Mouse (Mus musculus) testis, adult 2 months (tissue): ENCODE results near the gene Slc24a2.

ENCODE experiments used
- CTCF ChIP-seq: fragments of 200-500 bp; IDR thresholded peaks from 2 replicates; pipeline ENCODE4 v1.5.1; 2012; ENCODE audit warnings: low read depth, mild to moderate bottlenecking, inconsistent platforms, low read length, moderate library complexity; ENCODE audit not compliant: control insufficient read depth, insufficient read depth, insufficient replicate concordance
- POLR2A ChIP-seq: fragments of 200-500 bp; IDR thresholded peaks from 2 replicates; pipeline ENCODE4 v1.6.1; 2012; ENCODE audit warnings: low read depth, mild to moderate bottlenecking, inconsistent platforms, low read length, moderate library complexity; ENCODE audit not compliant: control insufficient read depth

DNA sequence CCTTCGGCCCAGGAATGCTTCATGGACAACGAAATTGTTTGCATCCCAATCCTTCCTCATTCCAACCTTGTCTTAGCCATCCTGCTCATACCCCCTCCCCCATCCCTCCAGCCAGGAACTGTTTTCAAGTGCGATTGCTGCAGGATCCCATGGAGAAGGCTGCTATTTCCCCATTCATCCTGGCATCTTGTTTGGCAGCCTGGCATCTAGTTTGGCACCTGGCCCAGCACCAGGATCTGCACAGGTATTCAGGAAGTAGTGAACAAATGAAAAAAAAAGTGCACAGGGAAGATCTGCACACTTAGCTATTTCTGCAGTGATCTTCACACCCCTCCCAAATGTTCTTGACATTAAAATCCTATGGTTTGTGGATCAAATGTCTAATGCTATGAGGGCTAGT, 53.2 kb downstream of the Slc24a2 start:
- no peak for TF ChIP-seq CTCF
- TF ChIP-seq POLR2A = no peak
